Mouse (Mus musculus): ENCODE data around the gene Mvp. TPM values are rescaled to one million over a fixed set of nuclear protein-coding genes. Genes with fewer than 3 reads are reported as not detected.

Mvp gene
- polyA plus RNA-seq, 1 experiment from 2014 or later: 5.3 TPM

DNA sequence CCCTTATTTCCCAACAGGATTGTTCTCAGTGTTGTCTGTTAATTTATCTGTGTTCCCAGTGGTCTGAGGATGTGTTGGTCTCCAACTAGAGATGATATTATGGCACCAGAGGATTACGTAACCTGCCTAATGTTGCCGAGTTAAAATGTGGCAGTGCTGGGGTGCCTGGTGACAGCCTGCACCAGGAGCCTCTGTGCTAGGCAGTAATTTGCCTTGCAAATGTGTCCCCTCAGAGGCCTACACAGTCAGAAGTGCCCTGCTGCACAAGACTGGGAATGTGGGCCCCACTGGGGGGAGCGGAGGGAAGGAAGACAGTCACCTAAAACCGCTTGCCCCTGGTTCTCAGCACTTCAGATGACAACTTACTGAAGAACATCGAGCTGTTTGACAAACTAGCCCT lies 72.6 kb downstream of the Mvp start:
- Histone ChIP-seq H3K27ac (no peak overlapping the region), H3K4me3 (no peak overlapping the region), H3K4me1 (no peaks in the 10 kb centered on the region), H3K4me2 (no peak overlapping the region), H3K9me3 (no peaks in the 10 kb centered on the region), H3K27me3 (no peaks in the 10 kb centered on the region), H3K9ac (no peak overlapping the region), H3K36me3 (peaks cover 43% of the 10 kb centered on the region)
- no peak for ATAC-seq (ENCODE audit: insufficient number of reproducible peaks, insufficient read depth, low FRiP score, low TSS enrichment, low read depth)
- 74% methylated on average over 5 of the region's 5 CpGs for WGBS

DNA sequence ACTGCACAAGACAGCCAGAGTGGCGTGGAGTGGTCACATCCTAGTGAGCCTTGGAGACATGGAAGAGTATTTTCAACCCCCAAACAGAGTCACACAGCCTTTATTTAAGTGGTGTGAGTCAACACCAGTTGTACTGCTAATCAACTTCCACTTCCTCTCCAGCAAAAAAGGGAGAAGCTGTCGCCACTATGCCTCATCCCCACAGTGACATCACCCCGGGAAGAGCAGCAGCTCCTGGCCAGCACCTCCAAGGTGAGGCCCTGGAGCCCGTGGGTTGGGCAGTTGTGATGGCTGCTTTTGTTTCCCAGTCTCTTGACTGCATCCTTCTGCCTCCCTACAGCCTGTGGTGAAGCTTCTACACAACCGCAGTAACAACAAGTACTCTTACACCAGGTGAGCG lies 73.2 kb downstream of the Mvp start:
- Histone ChIP-seq H3K27ac (no peak overlapping the region), H3K36me3 (peaks cover 49% of the 10 kb centered on the region), H3K4me1 (no peaks in the 10 kb centered on the region), H3K4me3 (no peak overlapping the region), H3K9ac (0 out of 2 replicates have a peak overlapping the region, but pooled peaks have one; percentile 11), H3K4me2 (no peak overlapping the region), H3K9me3 (no peaks in the 10 kb centered on the region), H3K27me3 (no peaks in the 10 kb centered on the region)
- 54% methylated on average over 6 of the region's 6 CpGs for WGBS
- no peak for ATAC-seq (ENCODE audit: insufficient number of reproducible peaks, insufficient read depth, low FRiP score, low TSS enrichment, low read depth)

Small RNA genes within 50 kb of the gene (microRNA-seq; reads per million reads assigned to microRNA genes)
- gene Gm44343: not detected

Other genes starting within 250 kb of the Mvp start
- gene Gdpd3, start 248.3 kb downstream of the Mvp start, polyA plus RNA-seq (2015; fragmentation: Nextera tagmentation; extraction: Ambion mirVana): 1.6 and 3.1 TPM in 2 replicates
- gene Ypel3, start 237.7 kb downstream of the Mvp start, polyA plus RNA-seq (2015; fragmentation: Nextera tagmentation; extraction: Ambion mirVana): 104 and 112 TPM in 2 replicates
- 0.27 and 0.59 TPM in 2 replicates for gene Tbx6, start 233.1 kb downstream of the Mvp start, polyA plus RNA-seq (2015; fragmentation: Nextera tagmentation; extraction: Ambion mirVana)
- 300 and 311 TPM in 2 replicates for gene Ppp4c, start 222.1 kb downstream of the Mvp start, polyA plus RNA-seq (2015; fragmentation: Nextera tagmentation; extraction: Ambion mirVana)
- 0.45 and 0.70 TPM in 2 replicates for gene Fam57b, start 217.0 kb downstream of the Mvp start, polyA plus RNA-seq (2015; fragmentation: Nextera tagmentation; extraction: Ambion mirVana)
- not detected in 2 replicates for gene 4930451I11Rik, start 183.0 kb downstream of the Mvp start, polyA plus RNA-seq (2015; fragmentation: Nextera tagmentation; extraction: Ambion mirVana)
- gene Doc2a, start 167.2 kb downstream of the Mvp start, polyA plus RNA-seq (2015; fragmentation: Nextera tagmentation; extraction: Ambion mirVana): 1.6 and 1.9 TPM in 2 replicates
- gene Hirip3, start 152.6 kb downstream of the Mvp start, polyA plus RNA-seq (2015; fragmentation: Nextera tagmentation; extraction: Ambion mirVana): 37.5 and 43.0 TPM in 2 replicates
- gene Ino80e, start 152.2 kb downstream of the Mvp start, polyA plus RNA-seq (2015; fragmentation: Nextera tagmentation; extraction: Ambion mirVana): 84.1 and 108 TPM in 2 replicates
- gene Taok2, start 129.9 kb downstream of the Mvp start, polyA plus RNA-seq (2015; fragmentation: Nextera tagmentation; extraction: Ambion mirVana): 53.4 and 53.6 TPM in 2 replicates
- gene Tmem219, start 91.7 kb downstream of the Mvp start, polyA plus RNA-seq (2015; fragmentation: Nextera tagmentation; extraction: Ambion mirVana): 28.3 and 28.6 TPM in 2 replicates
- 17.8 and 19.8 TPM in 2 replicates for gene Kctd13, start 85.7 kb downstream of the Mvp start, polyA plus RNA-seq (2015; fragmentation: Nextera tagmentation; extraction: Ambion mirVana)
- 0.13 and 0.25 TPM in 2 replicates for gene Asphd1, start 65.0 kb downstream of the Mvp start, polyA plus RNA-seq (2015; fragmentation: Nextera tagmentation; extraction: Ambion mirVana)
- 0.76 and 0.77 TPM in 2 replicates for gene Sez6l2, start 64.1 kb downstream of the Mvp start, polyA plus RNA-seq (2015; fragmentation: Nextera tagmentation; extraction: Ambion mirVana)
- 95.8 and 97.0 TPM in 2 replicates for gene Cdipt, start 38.7 kb downstream of the Mvp start, polyA plus RNA-seq (2015; fragmentation: Nextera tagmentation; extraction: Ambion mirVana)
- gene Cdiptos, start 38.5 kb downstream of the Mvp start, polyA plus RNA-seq (2015; fragmentation: Nextera tagmentation; extraction: Ambion mirVana): 1.3 and 1.7 TPM in 2 replicates
- 0.47 TPM in 1 of 2 replicates, not detected in the other for gene Pagr1b, start 1.9 kb upstream of the Mvp start, polyA plus RNA-seq (2015; fragmentation: Nextera tagmentation; extraction: Ambion mirVana)
- 50.4 and 53.7 TPM in 2 replicates for gene Pagr1a, start 2.7 kb upstream of the Mvp start, polyA plus RNA-seq (2015; fragmentation: Nextera tagmentation; extraction: Ambion mirVana)
- gene Gm42742, start 6.5 kb upstream of the Mvp start, polyA plus RNA-seq (2015; fragmentation: Nextera tagmentation; extraction: Ambion mirVana): 83.4 and 89.6 TPM in 2 replicates
- gene Prrt2, start 6.6 kb upstream of the Mvp start, polyA plus RNA-seq (2015; fragmentation: Nextera tagmentation; extraction: Ambion mirVana): 13.1 and 16.9 TPM in 2 replicates
- 63.6 and 73.0 TPM in 2 replicates for gene Maz, start 12.4 kb upstream of the Mvp start, polyA plus RNA-seq (2015; fragmentation: Nextera tagmentation; extraction: Ambion mirVana)
- 99.4 and 124 TPM in 2 replicates for gene Kif22, start 27.9 kb upstream of the Mvp start, polyA plus RNA-seq (2015; fragmentation: Nextera tagmentation; extraction: Ambion mirVana)
- 15.5 TPM in 1 of 2 replicates, not detected in the other for gene Zg16, start 72.7 kb upstream of the Mvp start, polyA plus RNA-seq (2015; fragmentation: Nextera tagmentation; extraction: Ambion mirVana)
- gene AI467606, start 76.7 kb upstream of the Mvp start, polyA plus RNA-seq (2015; fragmentation: Nextera tagmentation; extraction: Ambion mirVana): 1.8 and 2.0 TPM in 2 replicates
- 1.1 and 1.2 TPM in 2 replicates for gene Qprt, start 107.6 kb upstream of the Mvp start, polyA plus RNA-seq (2015; fragmentation: Nextera tagmentation; extraction: Ambion mirVana)
- gene Spn, start 123.2 kb upstream of the Mvp start, polyA plus RNA-seq (2015; fragmentation: Nextera tagmentation; extraction: Ambion mirVana): 0.15 and 0.25 TPM in 2 replicates
- 68.3 and 73.3 TPM in 2 replicates for gene Cd2bp2, start 181.4 kb upstream of the Mvp start, polyA plus RNA-seq (2015; fragmentation: Nextera tagmentation; extraction: Ambion mirVana)
- gene Tbc1d10b, start 193.8 kb upstream of the Mvp start, polyA plus RNA-seq (2015; fragmentation: Nextera tagmentation; extraction: Ambion mirVana): 30.4 and 32.0 TPM in 2 replicates
- gene Mylpf, start 194.3 kb upstream of the Mvp start, polyA plus RNA-seq (2015; fragmentation: Nextera tagmentation; extraction: Ambion mirVana): 34.1 and 41.1 TPM in 2 replicates
- gene Zfp553, start 218.4 kb upstream of the Mvp start, polyA plus RNA-seq (2015; fragmentation: Nextera tagmentation; extraction: Ambion mirVana): 53.7 and 55.0 TPM in 2 replicates
- gene Sept1, start 218.5 kb upstream of the Mvp start, polyA plus RNA-seq (2015; fragmentation: Nextera tagmentation; extraction: Ambion mirVana): 26.9 and 29.6 TPM in 2 replicates
- 78.2 and 83.9 TPM in 2 replicates for gene Zfp771, start 229.7 kb upstream of the Mvp start, polyA plus RNA-seq (2015; fragmentation: Nextera tagmentation; extraction: Ambion mirVana)
- 156 and 206 TPM in 2 replicates for gene Dctpp1, start 246.1 kb upstream of the Mvp start, polyA plus RNA-seq (2015; fragmentation: Nextera tagmentation; extraction: Ambion mirVana)